Mouse (Mus musculus): ENCODE data around the gene Slc38a3. TPM values are rescaled to one million over a fixed set of nuclear protein-coding genes. Genes with fewer than 3 reads are reported as not detected.

Slc38a3 gene
- polyA plus RNA-seq, 1 experiment from 2014 or later: 8.3 TPM

GRCm38 (mm10) chr9:107662342-107662741 lies 7.0 kb downstream of the Slc38a3 start:
- Histone ChIP-seq H3K9me3 (no peaks in the 10 kb centered on the region), H3K4me2 (replicated peaks) (no peak overlapping the region), H3K4me3 (no peak overlapping the region), H3K36me3 (no peaks in the 10 kb centered on the region), H3K9ac (no peak overlapping the region), H3K27ac (no peak overlapping the region), H3K27me3 (peaks cover 22% of the 10 kb centered on the region), H3K4me1 (peaks cover 29% of the 10 kb centered on the region)
- no peak for ATAC-seq (ENCODE audit: insufficient number of reproducible peaks, insufficient read depth, low FRiP score, low TSS enrichment)
- whole genome bisulfite sequencing: 83% methylated on average over 8 of the region's 8 CpGs

DNA sequence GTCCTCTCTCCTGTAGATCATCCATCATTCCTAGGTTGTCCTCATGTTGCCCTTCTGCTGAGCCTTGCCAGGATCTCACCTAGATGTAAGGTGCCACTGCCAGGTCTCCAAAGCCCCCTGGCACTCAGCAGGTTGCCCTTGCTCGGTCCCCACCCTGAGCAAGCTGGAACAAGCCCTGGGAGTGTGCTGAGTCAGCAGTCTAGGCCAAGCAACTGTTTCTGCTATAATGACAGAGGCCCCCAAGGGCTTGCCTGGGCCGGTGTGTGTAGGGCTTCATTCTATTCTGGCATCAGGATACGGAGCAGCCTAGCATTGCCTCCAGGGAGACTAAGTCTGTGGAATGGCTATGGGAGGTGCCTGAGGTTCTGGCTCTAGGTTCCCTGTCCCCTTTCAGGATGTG lies 8.6 kb downstream of the Slc38a3 start:
- WGBS: 62% methylated on average over 3 of the region's 3 CpGs
- no peak for ATAC-seq (ENCODE audit: insufficient number of reproducible peaks, insufficient read depth, low FRiP score, low TSS enrichment)
- H3K27ac ChIP-seq: no peak overlapping the region
- H3K9me3 ChIP-seq: no peaks in the 10 kb centered on the region
- H3K4me3 ChIP-seq: no peak overlapping the region
- peaks cover 14% of the 10 kb centered on the region; the same call in 1 of the 2 replicates for H3K4me1 ChIP-seq
- H3K36me3 ChIP-seq: no peaks in the 10 kb centered on the region
- H3K9ac ChIP-seq: no peak overlapping the region
- H3K27me3 ChIP-seq: peaks cover 9% of the 10 kb centered on the region
- H3K4me2 ChIP-seq (replicated peaks): no peak overlapping the region

- no peak overlapping the region for H3K9ac ChIP-seq
- H3K4me2 ChIP-seq (replicated peaks): no peak overlapping the region
- H3K4me3 ChIP-seq: no peak overlapping the region
- H3K9me3 ChIP-seq: no peaks in the 10 kb centered on the region
- H3K36me3 ChIP-seq: no peaks in the 10 kb centered on the region
- H3K4me1 ChIP-seq: peaks cover 11% of the 10 kb centered on the region; the same call in 1 of the 2 replicates
- ATAC-seq (ENCODE audit: insufficient number of reproducible peaks, insufficient read depth, low FRiP score, low TSS enrichment): no peak
- H3K27me3 ChIP-seq: 0 out of 2 replicates have a peak, but pooled peaks cover under 1% of the 10 kb centered on the region
- no peak overlapping the region for H3K27ac ChIP-seq
- 86% methylated on average over 3 of the region's 3 CpGs for WGBS
These were observed 9.4 kb downstream of the Slc38a3 start for GRCm38 (mm10) chr9:107659961-107660360.

DNA sequence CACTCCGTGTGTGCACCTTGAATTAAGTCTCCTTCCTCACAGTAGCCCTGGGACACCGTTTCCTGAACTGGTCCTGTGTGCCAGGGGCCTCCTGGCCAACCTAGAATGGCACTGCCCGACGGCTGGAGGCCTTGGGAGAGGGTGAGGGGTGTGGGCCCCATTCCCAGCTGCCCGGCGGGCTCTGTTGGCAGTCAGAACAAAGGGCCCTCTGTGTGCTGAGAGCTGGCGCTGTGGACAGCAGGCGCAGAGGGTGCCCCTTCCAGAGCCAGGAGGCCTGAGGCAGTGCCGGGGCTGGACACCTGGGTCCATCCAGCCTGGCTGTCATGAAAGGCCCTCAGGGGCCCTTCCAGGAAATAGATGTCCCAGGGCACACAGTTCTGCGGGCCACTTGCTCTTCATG lies 9.8 kb downstream of the Slc38a3 start:
- no peak overlapping the region for H3K4me2 ChIP-seq (replicated peaks)
- no peak overlapping the region for H3K27ac ChIP-seq

GRCm38 (mm10) chr9:107658096-107658495 lies 11.2 kb downstream of the Slc38a3 start:
- no peak for ATAC-seq (ENCODE audit: insufficient number of reproducible peaks, insufficient read depth, low FRiP score, low TSS enrichment)
- H3K4me3 ChIP-seq: no peak overlapping the region
- no peak overlapping the region for H3K4me2 ChIP-seq (replicated peaks)
- H3K9ac ChIP-seq: no peak overlapping the region
- no peaks in the 10 kb centered on the region for H3K36me3 ChIP-seq
- WGBS: 82% methylated on average over 6 of the region's 6 CpGs
- no peaks in the 10 kb centered on the region for H3K27me3 ChIP-seq
- H3K9me3 ChIP-seq: no peaks in the 10 kb centered on the region
- H3K4me1 ChIP-seq: 0 out of 2 replicates have a peak, but pooled peaks cover 3% of the 10 kb centered on the region
- H3K27ac ChIP-seq: no peak overlapping the region

More for the DNA sequence above, 9.8 kb downstream of the Slc38a3 start:
- Histone ChIP-seq H3K27me3 (no peaks in the 10 kb centered on the region), H3K4me3 (no peak overlapping the region), H3K9ac (no peak overlapping the region), H3K4me1 (peaks cover 11% of the 10 kb centered on the region; the same call in 1 of the 2 replicates), H3K36me3 (no peaks in the 10 kb centered on the region), H3K9me3 (no peaks in the 10 kb centered on the region)
- ATAC-seq (ENCODE audit: insufficient number of reproducible peaks, insufficient read depth, low FRiP score, low TSS enrichment): no peak
- 75% methylated on average over 9 of the region's 10 CpGs for WGBS

DNA sequence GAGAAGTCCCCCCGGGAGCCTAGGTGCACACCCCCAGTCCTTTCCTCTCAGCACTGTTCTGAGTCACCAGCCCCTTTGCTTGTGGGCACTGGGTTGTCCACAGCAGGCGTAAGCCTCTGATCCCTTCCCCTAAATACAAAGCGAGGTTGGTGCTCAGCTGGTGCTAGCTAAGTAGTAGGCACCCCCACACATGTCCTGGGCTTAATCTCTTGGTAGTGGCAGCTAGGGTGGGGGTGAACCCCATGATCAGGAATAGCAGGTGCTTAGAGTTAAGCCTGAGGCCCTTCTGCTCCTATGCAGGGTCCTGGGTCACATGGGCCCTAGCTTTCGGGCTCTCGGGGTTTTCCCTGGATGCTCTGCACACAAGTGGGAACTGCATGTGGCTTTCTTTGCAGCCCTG lies 12.2 kb downstream of the Slc38a3 start:
- H3K27ac ChIP-seq: no peak overlapping the region
- H3K9me3 ChIP-seq: no peaks in the 10 kb centered on the region
- no peaks in the 10 kb centered on the region for H3K36me3 ChIP-seq
- H3K9ac ChIP-seq: no peak overlapping the region
- no peaks in the 10 kb centered on the region for H3K27me3 ChIP-seq
- H3K4me2 ChIP-seq (replicated peaks): no peak overlapping the region
- WGBS: 80% methylated on average over 5 of the region's 5 CpGs
- ATAC-seq (ENCODE audit: insufficient number of reproducible peaks, insufficient read depth, low FRiP score, low TSS enrichment): no peak
- no peaks in the 10 kb centered on the region for H3K4me1 ChIP-seq
- H3K4me3 ChIP-seq: no peak overlapping the region

GRCm38 (mm10) chr9:107654585-107654984 lies 14.7 kb downstream of the Slc38a3 start:
- H3K9me3 ChIP-seq: no peaks in the 10 kb centered on the region
- WGBS: 76% methylated on average over 4 of the region's 4 CpGs
- H3K27ac ChIP-seq: no peak overlapping the region
- H3K9ac ChIP-seq: no peak overlapping the region
- H3K27me3 ChIP-seq: no peaks in the 10 kb centered on the region
- no peak for ATAC-seq (ENCODE audit: insufficient number of reproducible peaks, insufficient read depth, low FRiP score, low TSS enrichment)
- H3K36me3 ChIP-seq: no peaks in the 10 kb centered on the region
- no peak overlapping the region for H3K4me2 ChIP-seq (replicated peaks)
- H3K4me1 ChIP-seq: peaks cover 13% of the 10 kb centered on the region; the same call in 1 of the 2 replicates
- H3K4me3 ChIP-seq: no peak overlapping the region

GRCm38 (mm10) chr9:107653474-107653873 lies 15.9 kb downstream of the Slc38a3 start:
- no peak overlapping the region for H3K4me2 ChIP-seq (replicated peaks)
- H3K36me3 ChIP-seq: no peaks in the 10 kb centered on the region
- H3K4me3 ChIP-seq: no peak overlapping the region
- no peak overlapping the region for H3K27ac ChIP-seq
- H3K9ac ChIP-seq: no peak overlapping the region
- no peaks in the 10 kb centered on the region for H3K27me3 ChIP-seq
- WGBS: 78% methylated on average over 2 of the region's 2 CpGs
- peaks cover 13% of the 10 kb centered on the region; the same call in 1 of the 2 replicates for H3K4me1 ChIP-seq
- no peak for ATAC-seq (ENCODE audit: insufficient number of reproducible peaks, insufficient read depth, low FRiP score, low TSS enrichment)
- H3K9me3 ChIP-seq: no peaks in the 10 kb centered on the region

- no peak overlapping the region for H3K4me2 ChIP-seq (replicated peaks)
These were observed 18.4 kb downstream of the Slc38a3 start for GRCm38 (mm10) chr9:107650708-107651481.

DNA sequence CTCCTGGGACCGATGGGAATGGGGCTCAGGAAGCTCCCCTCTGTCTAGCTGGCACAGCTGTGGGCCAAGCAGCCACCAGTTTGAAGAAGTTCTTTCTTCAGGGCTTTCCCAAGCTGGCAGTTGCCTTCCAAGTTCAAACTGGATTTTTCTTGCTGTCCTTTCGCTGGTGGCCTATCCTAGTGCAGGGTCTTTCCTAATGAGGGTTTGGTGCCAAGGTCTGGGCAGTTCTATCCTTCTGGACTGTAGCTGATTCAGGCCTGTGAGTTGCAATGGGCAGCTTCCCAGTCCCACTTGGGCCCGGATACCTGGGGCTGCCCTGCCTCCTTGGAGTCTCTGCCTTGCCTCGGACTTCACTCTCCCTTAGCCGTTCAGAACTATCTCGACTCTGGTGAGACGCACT lies 19.1 kb downstream of the Slc38a3 start:
- Histone ChIP-seq H3K4me1 (peaks cover 13% of the 10 kb centered on the region; the same call in 1 of the 2 replicates), H3K4me2 (replicated peaks) (no peak overlapping the region), H3K9ac (no peak overlapping the region), H3K36me3 (no peaks in the 10 kb centered on the region), H3K27me3 (no peaks in the 10 kb centered on the region), H3K9me3 (no peaks in the 10 kb centered on the region), H3K27ac (0 out of 2 replicates have a peak overlapping the region, but pooled peaks have one; percentile 69), H3K4me3 (no peak overlapping the region)
- no peak for ATAC-seq (ENCODE audit: insufficient number of reproducible peaks, insufficient read depth, low FRiP score, low TSS enrichment)
- WGBS: 72% methylated on average over 7 of the region's 7 CpGs

More at GRCm38 (mm10) chr9:107650708-107651481, 18.4 kb downstream of the Slc38a3 start:
- Histone ChIP-seq H3K27me3 (no peaks in the 10 kb centered on the region), H3K9ac (peak overlapping the region; percentile 30; the same call in 1 of the 2 replicates), H3K27ac (0 out of 2 replicates have a peak overlapping the region, but pooled peaks have one; percentile 69), H3K36me3 (no peaks in the 10 kb centered on the region), H3K9me3 (no peaks in the 10 kb centered on the region), H3K4me1 (peaks cover 13% of the 10 kb centered on the region; the same call in 1 of the 2 replicates), H3K4me3 (no peak overlapping the region)
- WGBS: 36% methylated on average over 12 of the region's 12 CpGs
- ATAC-seq (ENCODE audit: insufficient number of reproducible peaks, insufficient read depth, low FRiP score, low TSS enrichment): peak; percentile 44

- no peak overlapping the region for H3K27ac ChIP-seq
- WGBS: 65% methylated on average over 3 of the region's 3 CpGs
- no peaks in the 10 kb centered on the region for H3K36me3 ChIP-seq
- no peak overlapping the region for H3K4me3 ChIP-seq
- no peaks in the 10 kb centered on the region for H3K27me3 ChIP-seq
- H3K9me3 ChIP-seq: no peaks in the 10 kb centered on the region
- peaks cover 18% of the 10 kb centered on the region for H3K4me1 ChIP-seq
- no peak overlapping the region for H3K9ac ChIP-seq
- ATAC-seq (ENCODE audit: insufficient number of reproducible peaks, insufficient read depth, low FRiP score, low TSS enrichment): no peak
- H3K4me2 ChIP-seq (replicated peaks): no peak overlapping the region
These were observed 20.6 kb downstream of the Slc38a3 start for GRCm38 (mm10) chr9:107648767-107649166.

- Histone ChIP-seq H3K9me3 (no peaks in the 10 kb centered on the region), H3K4me1 (peaks cover 18% of the 10 kb centered on the region), H3K36me3 (no peaks in the 10 kb centered on the region), H3K27me3 (no peaks in the 10 kb centered on the region), H3K9ac (no peak overlapping the region), H3K4me2 (replicated peaks) (no peak overlapping the region), H3K27ac (no peak overlapping the region), H3K4me3 (no peak overlapping the region)
- WGBS: 78% methylated on average over 6 of the region's 6 CpGs
- ATAC-seq (ENCODE audit: insufficient number of reproducible peaks, insufficient read depth, low FRiP score, low TSS enrichment): no peak
These were observed 22.4 kb downstream of the Slc38a3 start for GRCm38 (mm10) chr9:107646975-107647374.
